Mouse (Mus musculus): ENCODE data around the gene Gm20388.

DNA sequence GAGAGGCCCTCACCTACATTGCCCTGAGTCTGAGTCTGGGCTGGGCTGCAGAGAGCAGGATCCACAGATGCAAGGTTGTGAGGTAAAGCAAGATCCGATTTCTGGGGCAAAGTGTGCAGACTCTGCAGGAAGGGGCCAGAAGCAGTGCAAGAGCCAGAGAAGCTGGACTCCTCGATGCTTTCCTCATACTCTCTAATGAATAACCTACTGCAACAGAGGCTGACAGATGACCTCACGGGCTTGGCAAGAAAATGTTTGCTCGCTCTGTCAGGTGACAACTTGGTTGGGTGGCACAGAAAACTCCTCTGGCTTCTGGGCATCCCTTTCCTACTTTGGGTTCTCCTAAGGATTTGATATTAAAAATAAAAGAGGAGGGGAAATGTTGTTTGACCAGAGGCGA is 3794.7 kb downstream of the Gm20388 start:
- TF ChIP-seq GATA1 (IDR thresholded peaks at IDR 0.05; ENCODE audit: low read length) (no peak), TAL1 (IDR thresholded peaks at IDR 0.05; ENCODE audit: low read length) (no peak)

Data from erythroblast, embryonic 14.5 days (primary cell).